ENCODE assay signal across 26 mouse cellular contexts in genomic region chr11:72363523-72364240, GRCm38 (mm10). TPM values are rescaled to one million over a fixed set of nuclear protein-coding genes. Genes with fewer than 3 reads are reported as not detected.
DNase-seq lines count a peak whose midpoint lies in the region; ATAC-seq and TF ChIP-seq lines count a peak whose summit lies in the region.
"Had no signal": no experiment of that assay in that cellular context is flagged by ENCODE, and none has a peak within 500 bp of the region (broad histone marks: within the 10 kb centered on the region; RNA-seq: fewer than 3 reads in every experiment).

No protein-coding gene starts in this region.

- H3K27ac ChIP-seq in lung, embryonic 14.5 days (ENCODE audit: low read depth), result no peak overlapping the region
- H3K27ac ChIP-seq in forebrain, embryonic 14.5 days (ENCODE audit: low read depth, low read length), result no peak overlapping the region
- H3K27ac ChIP-seq: heart, embryonic 10.5 days; hindbrain, embryonic 14.5 days; intestine, embryonic 15.5 days; kidney, postnatal 0 days; liver, embryonic 15.5 days; neural tube, embryonic 13.5 days had no signal

- no peaks in the 10 kb centered on the region for H3K9me3 ChIP-seq in lung, embryonic 14.5 days (ENCODE audit: low read depth, low read length)
- no peaks in the 10 kb centered on the region for H3K9me3 ChIP-seq in forebrain, embryonic 14.5 days (replicated peaks; ENCODE audit: control insufficient read depth, low read length)
- H3K9me3 ChIP-seq: heart, embryonic 10.5 days; intestine, embryonic 15.5 days; liver, embryonic 15.5 days; neural tube, embryonic 13.5 days had no signal

- H3K4me2 ChIP-seq in lung, embryonic 14.5 days, result no peak overlapping the region
- no peak overlapping the region for H3K4me2 ChIP-seq in forebrain, embryonic 14.5 days (ENCODE audit: low read length)
- H3K4me2 ChIP-seq: hindbrain, embryonic 14.5 days; intestine, embryonic 15.5 days; liver, embryonic 15.5 days; midbrain, embryonic 11.5 days; neural tube, embryonic 13.5 days had no signal

- no peaks in the 10 kb centered on the region for H3K36me3 ChIP-seq in lung, embryonic 14.5 days (ENCODE audit: insufficient read depth)
- no peaks in the 10 kb centered on the region for H3K36me3 ChIP-seq in forebrain, embryonic 14.5 days (ENCODE audit: control insufficient read depth, insufficient read depth, low read length)
- H3K36me3 ChIP-seq: heart, embryonic 10.5 days; intestine, embryonic 15.5 days; liver, embryonic 15.5 days; neural tube, embryonic 13.5 days had no signal

- no peak overlapping the region for H3K4me3 ChIP-seq in lung, embryonic 14.5 days (ENCODE audit: low read depth, low read length)
- no peak overlapping the region for H3K4me3 ChIP-seq in forebrain, embryonic 14.5 days (ENCODE audit: low read depth, low read length)
- H3K4me3 ChIP-seq: heart, embryonic 10.5 days; intestine, embryonic 15.5 days; liver, embryonic 15.5 days; neural tube, embryonic 13.5 days had no signal

- no peak for TF ChIP-seq CTCF in lung, embryonic 14.5 days (IDR thresholded peaks at IDR 0.05; ENCODE audit: low read depth)

- no peak overlapping the region for H3K9ac ChIP-seq in lung, embryonic 14.5 days
- no peak overlapping the region for H3K9ac ChIP-seq in forebrain, embryonic 14.5 days (ENCODE audit: low read length)
- H3K9ac ChIP-seq: hindbrain, embryonic 14.5 days; intestine, embryonic 15.5 days; liver, embryonic 15.5 days; neural tube, embryonic 13.5 days had no signal

- DNase-seq in cerebellum, postnatal 10 days, result peak; percentile 39 to 49
- DNase-seq in cerebellum, postnatal 4 days (ENCODE audit: low spot score in 2 of 2), result no peak
- peak; percentile 21 for DNase-seq in retina, postnatal 1 day
- no peak for DNase-seq in retina, embryonic 14.5 days (ENCODE audit: low spot score)
- DNase-seq in lung, embryonic 14.5 days, result peak; percentile 68
- DNase-seq in lung, postnatal 4 days, result peak; percentile 48 to 71
- DNase-seq in layer of hippocampus, adult 18-20 months (ENCODE audit: low spot score in 2 of 2), result no peak
- DNase-seq in forebrain, embryonic 14.5 days (ENCODE audit: low spot score), result no peak
- DNase-seq: cerebellum, adult 11 months; cerebellum, postnatal 36 days; gastrocnemius, postnatal 25 days; heart, postnatal 14 days had no signal

- ATAC-seq in lung, embryonic 14.5 days (ENCODE audit: insufficient read depth), result no peak
- no peak for ATAC-seq in forebrain, embryonic 14.5 days
- ATAC-seq: activated CD4-positive, CD25-positive, alpha-beta regulatory T cell, adult 4 months; intestine, embryonic 15.5 days had no signal

- H3K4me1 ChIP-seq in lung, embryonic 14.5 days (ENCODE audit: insufficient read depth), result peaks cover 16% of the 10 kb centered on the region
- 0 out of 2 replicates have a peak, but pooled peaks cover 7% of the 10 kb centered on the region for H3K4me1 ChIP-seq in forebrain, embryonic 14.5 days (ENCODE audit: control insufficient read depth, insufficient read depth, low read length)
- H3K4me1 ChIP-seq: liver, embryonic 15.5 days had no signal

- WGBS in lung, embryonic 14.5 days, result 30% methylated on average over 8 of the region's 8 CpGs
- 74% methylated on average over 8 of the region's 8 CpGs for WGBS in forebrain, embryonic 14.5 days

- no peaks in the 10 kb centered on the region for H3K27me3 ChIP-seq in lung, embryonic 14.5 days (ENCODE audit: insufficient read depth, low read length)
- no peaks in the 10 kb centered on the region for H3K27me3 ChIP-seq in forebrain, embryonic 14.5 days (replicated peaks; ENCODE audit: control insufficient read depth, insufficient read depth, low read length)
- H3K27me3 ChIP-seq: intestine, embryonic 15.5 days; neural tube, embryonic 13.5 days had no signal

RNA-seq across cellular contexts. Expression of gene Tekt1, which starts 1.4 kb away (rescaled TPM):
- 6.1 and 6.5 TPM in 2 replicates for polyA plus RNA-seq in lung, embryonic 14.5 days (2014; fragmentation: Nextera tagmentation; extraction: Ambion mirVana)
- total RNA-seq in layer of hippocampus, adult 18-20 months (2021), result 1 to 10 TPM; 1.5 to 3.3 TPM
- polyA plus RNA-seq in forebrain, embryonic 14.5 days (2014; fragmentation: Nextera tagmentation; extraction: Ambion mirVana), result 10.4 and 10.5 TPM in 2 replicates
- polyA plus RNA-seq: activated CD4-positive, CD25-positive, alpha-beta regulatory T cell, adult 4 months; liver, embryonic 15.5 days had no signal

RNA-seq across cellular contexts. Expression of gene Smtnl2, which starts 47.8 kb away (rescaled TPM):
- 107 and 122 TPM in 2 replicates for polyA plus RNA-seq in lung, embryonic 14.5 days (2014; fragmentation: Nextera tagmentation; extraction: Ambion mirVana)
- 1 to 10 TPM; 1.3 to 2.9 TPM for total RNA-seq in layer of hippocampus, adult 18-20 months (2021)
- 1.4 and 1.6 TPM in 2 replicates for polyA plus RNA-seq in forebrain, embryonic 14.5 days (2014; fragmentation: Nextera tagmentation; extraction: Ambion mirVana)
- polyA plus RNA-seq: activated CD4-positive, CD25-positive, alpha-beta regulatory T cell, adult 4 months had no signal

RNA-seq across cellular contexts. Expression of gene Fbxo39, which starts 49.4 kb away (rescaled TPM):
- polyA plus RNA-seq in lung, embryonic 14.5 days (2014; fragmentation: Nextera tagmentation; extraction: Ambion mirVana), result not detected in 2 replicates
- not detected for total RNA-seq in layer of hippocampus, adult 18-20 months (2021)
- polyA plus RNA-seq in forebrain, embryonic 14.5 days (2014; fragmentation: Nextera tagmentation; extraction: Ambion mirVana), result not detected in 2 replicates
- total RNA-seq: CH12.LX; gastrocnemius, postnatal 25 days; heart, postnatal 14 days; layer of hippocampus, adult 8-10 months; left cerebral cortex, adult 8-10 months had no signal
- polyA plus RNA-seq: brain, embryonic 14.5 days; embryonic facial prominence, embryonic 11.5 days; heart, embryonic 10.5 days; hindbrain, embryonic 14.5 days; intestine, embryonic 15.5 days; kidney, postnatal 0 days; limb, embryonic 11.5 days; liver, embryonic 15.5 days; midbrain, embryonic 11.5 days; neural tube, embryonic 13.5 days had no signal

Comparison
In these comparisons a context has a peak if more than half of its experiments do, and no peak if none do; other contexts are left out.
1. DNase-seq: peak in cerebellum, postnatal 10 days (2 of 2), retina, postnatal 1 day (single experiment), lung, embryonic 14.5 days (single experiment) and lung, postnatal 4 days (2 of 2); none in cerebellum, postnatal 4 days (0 of 2), retina, embryonic 14.5 days (single experiment), layer of hippocampus, adult 18-20 months (0 of 2) and forebrain, embryonic 14.5 days (single experiment).
2. RNA of gene Smtnl2, which starts 47.8 kb away (polyA plus RNA-seq): 107 to 122 TPM in lung, embryonic 14.5 days; 1.4 to 1.6 TPM in forebrain, embryonic 14.5 days; every median in the first group is over 10 times any median in the second.